Mouse (Mus musculus) ES-Bruce4 (cell line): Measurements from ENCODE around the gene Eif3k.

Experiments
- CTCF ChIP-seq: IDR thresholded peaks from one replicate; pipeline ENCODE4 v1.8.1; 2011; ENCODE audit warnings: low read depth, low read length
- EP300 ChIP-seq: IDR thresholded peaks from 2 replicates; pipeline ENCODE4 v1.6.1; 2011; ENCODE audit warnings: low read depth, low read length; ENCODE audit not compliant: insufficient read depth
- POLR2A ChIP-seq: IDR thresholded peaks from one replicate; pipeline ENCODE4 v1.8.1; 2011; ENCODE audit warnings: low read length; ENCODE audit not compliant: insufficient read depth

- no peak for TF ChIP-seq EP300
- TF ChIP-seq POLR2A: no peak
- no peak for TF ChIP-seq CTCF
These were observed 56.3 kb downstream of the Eif3k start for GRCm38 (mm10) chr7:28925317-28925716.
